Mouse (Mus musculus) E14TG2a.4 (cell line): ENCODE measurements around the gene Por.

ENCODE experiments used
- CTCF ChIP-seq: conservative IDR thresholded peaks from 2 replicates; pipeline ENCODE4 v1.5.1; 2014; ENCODE audit warnings: low read length
- NANOG ChIP-seq: IDR thresholded peaks from 2 replicates; pipeline ENCODE4 v1.6.1; 2014; ENCODE audit warnings: borderline replicate concordance, low read length, mixed read lengths
- POU5F1 ChIP-seq: IDR thresholded peaks from 2 replicates; pipeline ENCODE4 v1.6.1; 2014; ENCODE audit warnings: low read length, borderline replicate concordance

DNA sequence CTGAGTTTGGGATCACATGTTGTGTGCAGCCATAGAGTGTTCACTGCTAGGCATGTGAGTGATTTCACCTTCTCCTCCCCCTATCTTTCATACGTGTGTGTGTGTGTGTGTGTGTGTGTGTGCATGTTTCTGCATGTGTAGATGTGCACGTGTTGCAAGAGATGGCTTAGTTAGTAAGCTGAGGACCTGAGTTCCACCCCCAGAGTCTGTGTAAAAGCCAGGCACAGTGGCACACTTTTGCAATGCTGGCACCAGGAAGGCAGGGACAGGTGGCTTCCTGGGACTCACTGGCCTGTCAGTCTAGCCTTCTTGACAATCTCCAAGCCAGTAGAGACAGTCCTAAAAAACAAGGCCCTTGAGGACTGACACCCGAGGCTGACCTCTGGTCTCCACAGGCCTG lies 95.1 kb downstream of the Por start:
- TF ChIP-seq CTCF (no peak), POU5F1 (no peak), NANOG (no peak)
